Mouse (Mus musculus) brain, embryonic 14.5 days (tissue): ENCODE measurements at regions not wholly inside any gene's neighbourhood (a gene's known extent, or its start where the extent isn't known, plus 50 kb on each side); places are given as distances from the start of the nearest gene placed in this dataset.

Experiments used
- DNase-seq: peaks from one replicate; pipeline ENCODE4 v3.0.0-alpha.2; 2011; ENCODE audit warnings: low read depth
- CTCF ChIP-seq: fragments of 200-500 bp; IDR thresholded peaks from 2 replicates; pipeline ENCODE4 v1.5.1; 2012; ENCODE audit warnings: inconsistent platforms, mild to moderate bottlenecking, moderate library complexity, borderline replicate concordance; ENCODE audit not compliant: insufficient read depth, insufficient read length; ENCODE audit errors: extremely low read depth
- POLR2A ChIP-seq: fragments of 200-500 bp; IDR thresholded peaks from 2 replicates; pipeline ENCODE4 v1.6.1; 2012; ENCODE audit warnings: mild to moderate bottlenecking, inconsistent platforms, borderline replicate concordance; ENCODE audit not compliant: poor library complexity, insufficient read depth, insufficient read length, severe bottlenecking; ENCODE audit errors: extremely low read depth

GRCm38 (mm10) chr6:94806481-94807160 lies 106.7 kb upstream of the Lrig1 start:
- DNase-seq: peak; percentile 21
- TF ChIP-seq POLR2A (no peak), CTCF (no peak)

- DNase-seq: peak; percentile 19
- TF ChIP-seq CTCF: no peak
- no peak for TF ChIP-seq POLR2A
Observed at GRCm38 (mm10) chr6:94805685-94806084, 105.7 kb upstream of the Lrig1 start.

- DNase-seq: no peak
- TF ChIP-seq CTCF (no peak), POLR2A (no peak)
Observed at GRCm38 (mm10) chr6:94804284-94804815, 104.4 kb upstream of the Lrig1 start.

GRCm38 (mm10) chr6:94801039-94801438 lies 101.1 kb upstream of the Lrig1 start:
- peak; percentile 66 for DNase-seq
- TF ChIP-seq POLR2A (no peak), CTCF (no peak)

GRCm38 (mm10) chr6:94798545-94799211 lies 98.7 kb upstream of the Lrig1 start:
- TF ChIP-seq POLR2A (no peak), CTCF (no peak)

GRCm38 (mm10) chr6:94795442-94795841 lies 95.5 kb upstream of the Lrig1 start:
- no peak for TF ChIP-seq POLR2A
- no peak for TF ChIP-seq CTCF
- no peak for DNase-seq

More at GRCm38 (mm10) chr6:94798545-94799211, 98.7 kb upstream of the Lrig1 start:
- no peak for DNase-seq

- no peak for DNase-seq
- TF ChIP-seq CTCF (no peak), POLR2A (no peak)
Observed at GRCm38 (mm10) chr6:94793555-94793954, 93.6 kb upstream of the Lrig1 start.

- no peak for TF ChIP-seq CTCF
- no peak for TF ChIP-seq POLR2A
- no peak for DNase-seq
Observed at GRCm38 (mm10) chr6:94792312-94792711, 92.4 kb upstream of the Lrig1 start.

- DNase-seq: peak; percentile 91
- TF ChIP-seq CTCF (no peak), POLR2A (no peak)
Observed at GRCm38 (mm10) chr6:94789308-94789763, 89.4 kb upstream of the Lrig1 start.

- no peak for DNase-seq
- no peak for TF ChIP-seq POLR2A
Observed at GRCm38 (mm10) chr6:94783471-94783870, 83.5 kb upstream of the Lrig1 start.

GRCm38 (mm10) chr6:94780621-94781020 lies 80.7 kb upstream of the Lrig1 start:
- TF ChIP-seq CTCF: no peak
- TF ChIP-seq POLR2A: no peak
- DNase-seq: no peak
